Mouse (Mus musculus): ENCODE measurements around the gene Gzmk. TPM values are rescaled to one million over a fixed set of nuclear protein-coding genes. Genes with fewer than 3 reads are reported as not detected.

The Gzmk gene
- total and polyA plus RNA-seq, 2 experiments from 2014 or later: not detected

- WGBS: 49% methylated on average over 9 of the region's 9 CpGs
- Histone ChIP-seq H3K9me3 (replicated peaks; ENCODE audit: control insufficient read depth, low read length) (no peaks in the 10 kb centered on the region), H3K27me3 (ENCODE audit: control insufficient read depth, insufficient read depth, low read length) (no peaks in the 10 kb centered on the region), H3K4me1 (ENCODE audit: control insufficient read depth, insufficient read depth) (no peaks in the 10 kb centered on the region), H3K9ac (replicated peaks; ENCODE audit: low read depth, low read length) (no peak overlapping the region), H3K27ac (ENCODE audit: low read depth) (no peak overlapping the region), H3K4me3 (ENCODE audit: low read depth, low read length) (no peak overlapping the region), H3K4me2 (ENCODE audit: low read depth, low read length) (no peak overlapping the region), H3K36me3 (replicated peaks; ENCODE audit: control insufficient read depth, insufficient read depth, low read length) (no peaks in the 10 kb centered on the region)
- DNase-seq (ENCODE audit: low spot score) (no peak), ATAC-seq (ENCODE audit: insufficient read depth, low read depth) (no peak)
- TF ChIP-seq CTCF (IDR thresholded peaks at IDR 0.05; ENCODE audit: low read depth) (no peak), EP300 (IDR thresholded peaks at IDR 0.05; ENCODE audit: low read depth) (no peak)
Measured at GRCm38 (mm10) chr13:113168018-113168534, 57.6 kb downstream of the Gzmk start.

- H3K4me1 ChIP-seq (ENCODE audit: control insufficient read depth, insufficient read depth): no peaks in the 10 kb centered on the region
- no peak overlapping the region for H3K4me3 ChIP-seq (ENCODE audit: low read depth, low read length)
- TF ChIP-seq EP300 (IDR thresholded peaks at IDR 0.05; ENCODE audit: low read depth) (no peak), CTCF (IDR thresholded peaks at IDR 0.05; ENCODE audit: low read depth) (no peak)
- no peak for ATAC-seq (ENCODE audit: insufficient read depth, low read depth)
- H3K9ac ChIP-seq (replicated peaks; ENCODE audit: low read depth, low read length): no peak overlapping the region
- no peak overlapping the region for H3K27ac ChIP-seq (ENCODE audit: low read depth)
- no peak for DNase-seq (ENCODE audit: low spot score)
- H3K9me3 ChIP-seq (replicated peaks; ENCODE audit: control insufficient read depth, low read length): no peaks in the 10 kb centered on the region
- H3K4me2 ChIP-seq (ENCODE audit: low read depth, low read length): no peak overlapping the region
- H3K36me3 ChIP-seq (replicated peaks; ENCODE audit: control insufficient read depth, insufficient read depth, low read length): no peaks in the 10 kb centered on the region
- H3K27me3 ChIP-seq (ENCODE audit: control insufficient read depth, insufficient read depth, low read length): no peaks in the 10 kb centered on the region
- 82% methylated on average over 5 of the region's 5 CpGs for WGBS
Measured at GRCm38 (mm10) chr13:113164252-113165005, 61.3 kb downstream of the Gzmk start.

- Histone ChIP-seq H3K36me3 (replicated peaks; ENCODE audit: control insufficient read depth, insufficient read depth, low read length) (no peaks in the 10 kb centered on the region), H3K4me2 (ENCODE audit: low read depth, low read length) (no peak overlapping the region), H3K4me3 (ENCODE audit: low read depth, low read length) (no peak overlapping the region), H3K27me3 (ENCODE audit: control insufficient read depth, insufficient read depth, low read length) (no peaks in the 10 kb centered on the region), H3K4me1 (ENCODE audit: control insufficient read depth, insufficient read depth) (no peaks in the 10 kb centered on the region), H3K27ac (ENCODE audit: low read depth) (no peak overlapping the region), H3K9ac (replicated peaks; ENCODE audit: low read depth, low read length) (no peak overlapping the region), H3K9me3 (replicated peaks; ENCODE audit: control insufficient read depth, low read length) (no peaks in the 10 kb centered on the region)
- DNase-seq (ENCODE audit: low spot score) (no peak), ATAC-seq (ENCODE audit: insufficient read depth, low read depth) (no peak)
- TF ChIP-seq CTCF (IDR thresholded peaks at IDR 0.05; ENCODE audit: low read depth) (no peak), EP300 (IDR thresholded peaks at IDR 0.05; ENCODE audit: low read depth) (no peak)
- WGBS: 80% methylated on average over 4 of the region's 4 CpGs
Measured at GRCm38 (mm10) chr13:113151556-113151955, 74.2 kb downstream of the Gzmk start.

- TF ChIP-seq CTCF (IDR thresholded peaks at IDR 0.05; ENCODE audit: low read depth): no peak
- TF ChIP-seq EP300 (IDR thresholded peaks at IDR 0.05; ENCODE audit: low read depth): no peak
- H3K4me2 ChIP-seq (ENCODE audit: low read depth, low read length): no peak overlapping the region
- H3K9ac ChIP-seq (replicated peaks; ENCODE audit: low read depth, low read length): no peak overlapping the region
- DNase-seq (ENCODE audit: low spot score) (no peak), ATAC-seq (ENCODE audit: insufficient read depth, low read depth) (no peak)
- H3K9me3 ChIP-seq (replicated peaks; ENCODE audit: control insufficient read depth, low read length): no peaks in the 10 kb centered on the region
- H3K27me3 ChIP-seq (ENCODE audit: control insufficient read depth, insufficient read depth, low read length): no peaks in the 10 kb centered on the region
- 80% methylated on average over 1 of the region's 1 CpGs for WGBS
- H3K36me3 ChIP-seq (replicated peaks; ENCODE audit: control insufficient read depth, insufficient read depth, low read length): no peaks in the 10 kb centered on the region
- H3K27ac ChIP-seq (ENCODE audit: low read depth): no peak overlapping the region
- no peaks in the 10 kb centered on the region for H3K4me1 ChIP-seq (ENCODE audit: control insufficient read depth, insufficient read depth)
- H3K4me3 ChIP-seq (ENCODE audit: low read depth, low read length): no peak overlapping the region
Measured at GRCm38 (mm10) chr13:113139597-113139996, 86.1 kb downstream of the Gzmk start.

- Histone ChIP-seq H3K36me3 (replicated peaks; ENCODE audit: control insufficient read depth, insufficient read depth, low read length) (no peaks in the 10 kb centered on the region), H3K4me2 (ENCODE audit: low read depth, low read length) (no peak overlapping the region), H3K9me3 (replicated peaks; ENCODE audit: control insufficient read depth, low read length) (no peaks in the 10 kb centered on the region), H3K27ac (ENCODE audit: low read depth) (no peak overlapping the region), H3K27me3 (ENCODE audit: control insufficient read depth, insufficient read depth, low read length) (no peaks in the 10 kb centered on the region), H3K4me1 (ENCODE audit: control insufficient read depth, insufficient read depth) (no peaks in the 10 kb centered on the region), H3K9ac (replicated peaks; ENCODE audit: low read depth, low read length) (no peak overlapping the region), H3K4me3 (ENCODE audit: low read depth, low read length) (no peak overlapping the region)
- 77% methylated on average over 1 of the region's 1 CpGs for WGBS
- ATAC-seq (ENCODE audit: insufficient read depth, low read depth) (no peak), DNase-seq (ENCODE audit: low spot score) (no peak)
- TF ChIP-seq CTCF (IDR thresholded peaks at IDR 0.05; ENCODE audit: low read depth): no peak
- no peak for TF ChIP-seq EP300 (IDR thresholded peaks at IDR 0.05; ENCODE audit: low read depth)
Measured at GRCm38 (mm10) chr13:113129974-113130373, 95.7 kb downstream of the Gzmk start.

Other genes with a start within 250 kb of the Gzmk start
- gene Ccno, start 238.1 kb downstream of the Gzmk start, total RNA-seq (2014; rRNA removed; ENCODE audit: low replicate concordance): 0.23 TPM in 1 of 2 replicates, not detected in the other
- 0.14 and 0.29 TPM in 2 replicates for gene Ccno, start 238.1 kb downstream of the Gzmk start, polyA plus RNA-seq (2015; fragmentation: Nextera tagmentation; extraction: Ambion mirVana)
- not detected in 2 replicates for gene Mcidas, start 232.1 kb downstream of the Gzmk start, total RNA-seq (2014; rRNA removed; ENCODE audit: low replicate concordance)
- 0.08 TPM in 1 of 2 replicates, not detected in the other for gene Mcidas, start 232.1 kb downstream of the Gzmk start, polyA plus RNA-seq (2015; fragmentation: Nextera tagmentation; extraction: Ambion mirVana)
- gene Cdc20b, start 190.8 kb downstream of the Gzmk start, total RNA-seq (2014; rRNA removed; ENCODE audit: low replicate concordance): not detected in 2 replicates
- not detected in 2 replicates for gene Cdc20b, start 190.8 kb downstream of the Gzmk start, polyA plus RNA-seq (2015; fragmentation: Nextera tagmentation; extraction: Ambion mirVana)
- 26.8 and 32.3 TPM in 2 replicates for gene Gpx8, start 179.5 kb downstream of the Gzmk start, total RNA-seq (2014; rRNA removed; ENCODE audit: low replicate concordance)
- 100 and 109 TPM in 2 replicates for gene Gpx8, start 179.5 kb downstream of the Gzmk start, polyA plus RNA-seq (2015; fragmentation: Nextera tagmentation; extraction: Ambion mirVana)
- 12.4 TPM in 1 of 2 replicates, not detected in the other for gene Gzma, start 124.9 kb downstream of the Gzmk start, total RNA-seq (2014; rRNA removed; ENCODE audit: low replicate concordance)
- gene Gzma, start 124.9 kb downstream of the Gzmk start, polyA plus RNA-seq (2015; fragmentation: Nextera tagmentation; extraction: Ambion mirVana): 0.31 and 0.36 TPM in 2 replicates
- 1.7 TPM in 1 of 2 replicates, not detected in the other for gene Esm1, start 16.2 kb downstream of the Gzmk start, total RNA-seq (2014; rRNA removed; ENCODE audit: low replicate concordance)
- gene Esm1, start 16.2 kb downstream of the Gzmk start, polyA plus RNA-seq (2015; fragmentation: Nextera tagmentation; extraction: Ambion mirVana): 0.61 and 0.78 TPM in 2 replicates
- gene BC067074, start 67.3 kb upstream of the Gzmk start, total RNA-seq (2014; rRNA removed; ENCODE audit: low replicate concordance): 1.8 and 4.7 TPM in 2 replicates
- gene BC067074, start 67.3 kb upstream of the Gzmk start, polyA plus RNA-seq (2015; fragmentation: Nextera tagmentation; extraction: Ambion mirVana): 1.1 and 1.3 TPM in 2 replicates

Measured in heart, postnatal 0 days (tissue).